Mouse (Mus musculus): ENCODE results near the gene Plscr2.

- TF ChIP-seq CTCF (IDR thresholded peaks at IDR 0.05; ENCODE audit: control insufficient read depth, insufficient read depth, low read length) (no peak), POLR2A (IDR thresholded peaks at IDR 0.05; ENCODE audit: borderline replicate concordance, control insufficient read depth, low read depth, low read length) (no peak)
Observed at GRCm38 (mm10) chr9:92334845-92335244, 59.4 kb downstream of the Plscr2 start.
